Mouse (Mus musculus) liver, postnatal 0 days (tissue): Measurements from ENCODE around the gene Zfp366.

Source experiments
- CTCF ChIP-seq: sonication (generic); IDR thresholded peaks from 2 replicates; pipeline ENCODE4 v1.5.1; 2016; ENCODE audit warnings: antibody characterized with exemption, low read depth
- EP300 ChIP-seq: IDR thresholded peaks from 2 replicates; pipeline ENCODE4 v1.6.1; 2016; ENCODE audit warnings: antibody characterized with exemption, low read depth, mild to moderate bottlenecking

GRCm38 (mm10) chr13:99201647-99202574 lies 17.3 kb downstream of the Zfp366 start:
- no peak for TF ChIP-seq CTCF
- TF ChIP-seq EP300: no peak
